Mouse (Mus musculus) CD4-positive, CD25-positive, alpha-beta regulatory T cell (primary cell): Measurements from ENCODE around the gene Lif. TPM values are rescaled to one million over a fixed set of nuclear protein-coding genes. Genes with fewer than 3 reads are reported as not detected.

ENCODE experiments used
- polyA plus RNA-seq: library from polyadenylated mRNA; unstranded; fragments of 100-300 nt; shearing (Covaris generic); gene quantifications from one replicate; pipeline ENCODE4 v1.2.1, GENCODE M21; 2017

Gene Lif
- 3.5 TPM for polyA plus RNA-seq

DNA sequence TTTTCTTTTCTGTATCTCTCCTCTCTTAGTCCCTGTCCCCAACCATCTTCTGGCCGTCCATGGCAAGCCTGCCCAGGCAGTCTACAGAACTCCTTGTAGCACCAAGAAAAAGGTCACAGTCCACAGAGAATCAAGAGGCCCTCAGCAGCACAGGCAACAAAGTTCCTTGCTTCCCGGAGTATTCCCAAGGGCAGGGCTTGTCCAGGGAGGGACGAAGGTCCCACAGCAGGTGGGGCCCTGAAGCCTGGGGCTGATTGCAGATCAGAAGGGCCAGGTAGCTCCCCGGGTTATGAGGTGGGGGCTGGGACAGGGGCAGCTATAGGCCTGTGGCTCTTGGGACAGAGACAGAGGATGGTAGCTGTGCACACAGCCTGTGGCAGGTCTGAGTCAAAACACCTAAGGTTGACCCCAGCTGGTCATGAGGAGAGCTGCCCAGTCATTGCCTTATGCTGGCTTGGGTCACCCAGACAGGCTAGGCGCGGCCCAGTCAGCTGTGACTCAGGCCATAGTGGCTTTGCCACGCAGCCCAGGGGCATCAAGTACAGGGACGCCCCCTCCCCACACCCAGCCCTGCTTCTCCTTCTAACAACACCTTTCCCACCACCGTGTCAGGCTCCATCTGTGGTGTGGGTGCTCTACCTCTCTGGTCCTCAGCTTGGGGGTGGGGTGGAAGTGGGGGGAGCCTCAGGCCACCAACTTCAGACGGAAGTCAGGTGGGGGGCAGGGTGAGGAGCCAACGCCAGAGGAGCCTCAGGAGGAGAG is at the start of gene Lif:
Gene Lif (plus strand): TSS at position 712 of the 762 bp plus-strand sequence.

DNA sequence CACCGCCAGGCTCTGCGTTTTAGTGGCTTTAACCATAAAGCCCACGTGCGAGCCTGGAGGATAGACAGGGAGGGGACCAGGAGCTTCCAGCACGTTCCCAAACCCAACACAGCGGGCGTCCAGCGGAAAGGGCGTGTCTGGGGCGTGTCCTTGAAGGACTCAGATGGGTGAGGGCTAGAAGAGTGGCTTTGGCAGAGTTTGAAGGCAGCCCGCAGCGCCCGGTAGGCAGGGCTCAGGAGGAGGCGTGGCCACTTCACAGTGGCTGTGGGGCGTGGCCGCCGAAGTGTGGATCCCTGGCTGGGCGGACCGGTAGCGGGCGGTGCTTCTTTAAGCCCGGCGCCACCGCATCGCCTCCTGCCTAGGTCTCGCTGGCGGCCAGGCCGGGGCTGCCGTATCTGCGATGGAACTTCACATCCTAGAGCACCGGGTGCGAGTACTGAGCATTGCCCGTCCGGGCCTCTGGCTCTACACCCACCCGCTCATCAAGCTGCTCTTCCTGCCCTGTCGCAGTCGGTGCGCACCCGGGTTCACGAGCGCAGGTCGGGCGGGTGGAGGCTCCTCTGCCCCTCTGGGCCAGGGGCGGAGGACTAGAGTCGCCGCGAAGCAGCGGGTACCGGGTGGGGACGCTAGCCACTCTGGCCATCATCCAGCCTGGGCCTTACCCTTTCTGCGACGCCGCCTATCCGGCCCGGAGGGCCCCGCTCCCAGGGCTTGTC is 39.3 kb upstream of the Lif start, which contains the start of gene Castor1:
Gene Castor1 (plus strand): TSS at position 312 of the 716 bp plus-strand sequence.

DNA sequence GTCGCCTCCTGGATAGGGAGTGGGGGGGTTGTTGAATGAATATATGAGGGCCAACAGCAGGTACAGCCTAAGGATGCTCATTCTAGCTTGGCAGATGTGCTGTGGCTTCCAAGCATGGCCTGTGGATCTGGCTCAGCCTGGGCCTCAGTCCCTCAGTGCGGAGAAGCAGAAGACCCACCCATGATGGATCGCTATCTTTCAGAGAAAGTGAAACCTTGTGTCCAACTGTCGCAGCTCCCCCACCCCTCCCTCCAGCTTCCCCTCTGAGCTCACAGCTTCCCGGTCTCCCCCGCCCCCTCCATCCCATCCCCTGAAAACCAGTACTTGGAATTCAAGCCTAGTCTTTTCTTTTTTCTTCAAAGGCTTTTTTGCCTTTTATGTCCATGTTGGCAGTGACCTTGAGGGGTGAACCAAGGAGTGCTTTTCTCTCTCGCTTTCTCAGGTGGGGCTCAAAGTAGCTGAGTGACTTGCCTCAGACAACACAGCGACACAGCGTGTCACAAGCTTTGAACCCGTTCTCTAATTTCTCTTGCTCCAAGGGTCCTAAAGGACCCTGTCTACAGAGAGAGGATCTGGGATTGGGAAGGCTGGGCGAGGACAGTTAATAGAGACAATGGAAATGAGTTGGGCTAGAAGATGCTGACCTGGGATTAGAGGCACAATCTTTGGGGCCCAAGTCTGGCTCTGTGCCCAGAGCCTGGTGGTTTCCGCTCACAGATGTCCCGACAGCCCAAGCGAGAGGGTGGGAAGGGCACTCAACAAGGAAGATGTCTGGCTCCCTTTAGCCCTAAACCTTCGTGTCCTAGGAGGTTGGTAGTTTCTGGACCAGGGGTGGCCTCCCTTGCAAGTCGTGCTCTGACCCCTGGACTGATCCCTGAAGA is 21.5 kb upstream of the Lif start, which contains the start of gene Osm:
Gene Osm (plus strand): TSS at position 756 of the 881 bp plus-strand sequence.

Other genes with a start within 250 kb of the Lif start
- not detected for gene Sec14l4, start 226.1 kb upstream of the Lif start, polyA plus RNA-seq
- gene Sec14l3, start 192.7 kb upstream of the Lif start, polyA plus RNA-seq, result not detected
- 1.7 TPM for gene Mtfp1, start 162.1 kb upstream of the Lif start, polyA plus RNA-seq
- gene Sec14l2, start 134.1 kb upstream of the Lif start, polyA plus RNA-seq, result 1.4 TPM
- 56.0 TPM for gene Rnf215, start 122.4 kb upstream of the Lif start, polyA plus RNA-seq
- 3.8 TPM for gene Ccdc157, start 97.3 kb upstream of the Lif start, polyA plus RNA-seq
- gene Sf3a1, start 97.2 kb upstream of the Lif start, polyA plus RNA-seq, result 74.4 TPM
- gene Tbc1d10a, start 70.8 kb upstream of the Lif start, polyA plus RNA-seq, result 120 TPM
- 52.7 TPM for gene Castor1, start 39.3 kb upstream of the Lif start, polyA plus RNA-seq
- gene Osm, start 21.1 kb upstream of the Lif start, polyA plus RNA-seq, result 38.5 TPM
- 0.29 TPM for gene Hormad2, start 183.5 kb downstream of the Lif start, polyA plus RNA-seq